Mouse (Mus musculus) thymus, postnatal 0 days (tissue): ENCODE results near the gene Chrdl1. TPM values are rescaled to one million over a fixed set of nuclear protein-coding genes. Genes with fewer than 3 reads are reported as not detected.

ENCODE experiments used
- DNase-seq: peaks from one replicate; pipeline ENCODE4 v3.0.0-alpha.2; 2015; ENCODE audit warnings: low spot score
- polyA plus RNA-seq: library from polyadenylated mRNA; unstranded; fragments of >200 nt; fragmentation: Nextera tagmentation; extraction: Ambion mirVana; gene quantifications from 2 replicates; pipeline ENCODE4 v1.2.1, GENCODE M21; 2015

Gene Chrdl1
- polyA plus RNA-seq = 0.46 and 0.64 TPM in 2 replicates

- no peak for DNase-seq
Observed at GRCm38 (mm10) chrX:143393791-143394369, at the start of gene Chrdl1. Gene Chrdl1 (minus strand): TSS chrX:143394262.

DNA sequence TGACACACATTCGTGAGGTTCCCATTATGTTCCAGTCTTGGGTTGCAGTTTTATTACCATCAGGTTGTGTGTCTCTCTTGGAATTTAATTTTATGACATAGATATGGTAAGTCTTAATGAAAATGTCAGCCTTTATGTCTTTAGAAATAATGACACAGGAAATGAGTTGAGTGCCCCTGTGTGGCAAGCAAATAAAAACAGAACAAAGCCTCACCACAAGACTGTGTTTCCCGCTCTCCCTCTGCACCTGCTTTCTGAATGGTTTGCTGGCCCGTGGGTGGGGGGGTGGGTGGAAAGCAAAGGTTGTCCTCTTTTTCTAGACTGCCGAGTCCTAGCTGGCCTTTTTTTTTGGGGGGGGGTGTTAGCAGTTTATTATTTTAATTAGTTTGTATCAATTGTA lies 48.6 kb upstream of the Chrdl1 start:
- no peak for DNase-seq

DNA sequence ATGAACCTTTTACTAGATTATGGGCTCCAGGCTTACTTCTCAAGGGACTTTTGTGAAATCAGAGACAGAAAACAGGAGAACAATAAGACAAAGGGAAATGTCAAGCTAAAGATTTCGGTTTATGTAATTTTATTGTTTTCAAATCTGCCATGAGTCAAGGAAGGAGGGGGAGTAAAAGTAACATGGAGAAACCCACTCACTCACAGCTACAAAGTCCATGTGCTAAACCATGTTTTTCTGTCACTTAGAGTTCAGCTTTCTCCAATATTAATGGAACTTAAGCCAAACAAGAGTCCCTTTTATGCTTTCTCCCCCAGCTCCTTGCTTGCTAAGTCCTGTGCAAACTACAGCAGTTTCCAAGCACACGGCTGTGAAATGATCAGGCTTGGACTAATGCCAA lies 10.5 kb upstream of the Chrdl1 start:
- DNase-seq = no peak

GRCm38 (mm10) chrX:143366256-143366959 lies 27.7 kb downstream of the Chrdl1 start:
- DNase-seq = no peak

- no peak for DNase-seq
Observed at GRCm38 (mm10) chrX:143347227-143347626, 46.8 kb downstream of the Chrdl1 start.

DNA sequence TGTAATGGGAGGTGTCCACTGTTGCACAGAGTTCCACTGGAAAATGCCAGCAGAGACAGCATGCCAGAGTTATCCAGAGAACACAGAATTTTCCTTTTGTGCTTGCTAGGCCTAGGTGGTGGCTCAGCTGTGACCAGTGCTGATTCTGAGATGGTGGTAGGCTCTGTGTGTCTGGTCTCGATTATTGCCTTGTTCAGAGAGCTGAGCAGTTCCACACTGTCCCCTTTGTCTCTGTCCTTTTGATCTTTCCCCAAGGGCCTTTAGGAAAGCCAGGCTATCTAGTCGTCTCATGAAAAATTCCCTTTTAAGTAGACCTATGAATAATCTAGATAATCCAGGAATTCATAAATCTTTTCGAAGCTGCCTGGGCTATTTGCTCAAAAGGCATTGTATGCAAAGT lies 47.3 kb downstream of the Chrdl1 start:
- DNase-seq = no peak

DNA sequence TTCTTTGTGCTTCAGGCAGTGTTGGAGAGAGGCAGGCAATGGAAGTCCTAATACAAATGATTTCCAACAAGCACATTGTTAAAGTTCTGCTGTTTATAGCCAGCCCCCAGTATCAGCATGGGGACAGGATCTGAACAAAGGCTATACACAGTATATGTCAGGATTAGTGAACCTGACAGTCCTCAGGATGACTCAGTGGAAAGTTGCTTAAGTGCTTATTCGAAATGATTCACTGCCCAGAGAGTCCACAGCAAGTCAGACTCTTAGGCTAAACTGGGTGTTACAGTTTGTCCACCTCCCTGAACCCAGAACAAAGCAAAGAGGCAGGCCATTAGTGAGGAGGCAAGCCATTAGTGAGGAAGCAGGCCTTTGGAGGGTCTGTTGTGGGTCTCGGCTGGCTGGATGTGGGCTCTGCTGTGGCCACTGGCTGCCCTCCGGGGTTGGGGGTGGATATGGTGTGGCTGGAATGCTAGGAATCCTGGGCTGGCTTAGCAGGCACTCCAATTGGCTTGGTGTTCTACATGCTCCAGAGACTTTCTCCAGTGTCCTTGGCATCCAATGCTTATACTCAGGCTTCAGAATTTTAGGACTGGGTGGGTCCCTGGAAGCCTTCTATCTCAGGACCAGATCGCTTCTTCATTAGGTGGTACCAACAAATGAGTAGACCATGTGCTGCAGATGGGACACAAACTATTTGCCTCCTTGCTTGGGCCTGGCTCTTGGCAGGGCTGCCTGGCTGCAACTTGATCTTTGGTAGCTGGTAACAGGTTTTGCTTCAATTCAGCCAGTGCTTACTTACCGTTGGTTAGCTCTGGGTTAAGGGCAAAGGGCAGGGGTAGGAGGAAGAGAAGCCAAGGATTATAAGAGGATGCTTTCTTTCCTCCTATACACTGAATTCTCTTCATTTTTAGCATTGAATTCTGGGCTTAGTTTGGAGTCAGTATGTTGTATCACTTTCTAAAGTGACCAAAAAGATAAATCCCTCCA lies 49.3 kb downstream of the Chrdl1 start:
- DNase-seq = no peak

- DNase-seq = no peak
Observed at GRCm38 (mm10) chrX:143338156-143338555, 55.9 kb downstream of the Chrdl1 start.

- DNase-seq = no peak
Observed at GRCm38 (mm10) chrX:143337561-143337960, 56.5 kb downstream of the Chrdl1 start.

DNA sequence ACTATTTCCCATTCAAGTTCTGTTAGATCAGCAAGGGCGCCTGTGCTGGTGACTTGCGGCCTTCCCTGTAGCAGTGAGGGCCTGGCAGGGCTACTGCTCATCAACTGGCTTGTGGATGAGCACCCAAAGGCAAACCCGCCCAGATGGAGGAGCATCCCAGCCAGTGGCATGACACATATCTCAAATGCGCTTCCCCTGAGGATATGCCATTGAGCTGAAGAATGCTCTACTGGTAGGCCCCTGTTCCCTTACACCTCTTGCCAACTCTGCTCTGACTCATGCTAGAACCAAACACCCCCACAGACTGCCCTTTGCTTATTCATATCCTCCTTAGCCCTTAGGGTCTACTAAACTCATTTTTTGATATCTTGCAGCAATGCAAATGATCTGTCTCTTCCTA lies 57.4 kb downstream of the Chrdl1 start:
- DNase-seq = no peak

- no peak for DNase-seq
Observed at GRCm38 (mm10) chrX:143335846-143336245, 58.2 kb downstream of the Chrdl1 start.

DNA sequence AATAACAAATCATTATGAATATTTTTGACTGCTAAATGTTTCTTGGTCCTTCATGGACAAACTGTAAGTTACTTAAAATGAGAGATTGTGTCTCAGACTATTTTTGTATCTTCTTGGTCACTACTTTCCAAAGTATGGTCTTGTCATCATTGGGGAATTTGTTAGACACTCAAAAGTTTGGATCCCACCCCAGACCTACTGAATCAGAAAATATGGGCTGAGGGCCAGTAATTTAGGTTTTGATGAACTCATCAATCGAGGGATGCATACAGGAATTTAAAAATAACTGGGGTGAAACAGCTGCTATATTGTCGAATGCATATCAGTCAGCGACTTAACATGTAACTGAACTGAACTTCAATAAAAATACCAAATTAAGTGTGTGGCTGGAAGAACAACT lies 80.9 kb downstream of the Chrdl1 start:
- DNase-seq = no peak

GRCm38 (mm10) chrX:143294726-143295125 lies 99.3 kb downstream of the Chrdl1 start:
- no peak for DNase-seq

GRCm38 (mm10) chrX:143275202-143275601 lies 118.9 kb downstream of the Chrdl1 start:
- no peak for DNase-seq

DNA sequence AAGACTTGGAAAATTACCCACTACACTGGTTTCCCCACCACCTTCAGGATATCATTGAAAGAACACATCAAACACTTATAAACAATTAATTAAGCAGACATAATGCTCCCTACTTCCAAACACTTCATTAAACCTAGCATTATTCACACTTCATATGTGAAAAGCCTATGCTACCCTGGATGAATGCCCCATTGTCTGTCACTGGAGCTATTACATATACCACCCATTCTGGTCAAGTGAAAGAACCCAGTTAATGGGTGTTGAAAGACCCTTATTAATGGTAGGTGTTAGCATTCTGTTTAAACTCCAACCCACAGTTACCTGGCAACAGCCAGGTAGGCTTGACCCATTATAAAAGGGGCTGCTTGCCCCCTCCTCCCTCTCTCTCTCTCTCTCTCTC lies 143.4 kb downstream of the Chrdl1 start:
- no peak for DNase-seq

Other genes starting within 250 kb of the Chrdl1 start
- gene Pak3, start 124.3 kb upstream of the Chrdl1 start, polyA plus RNA-seq = 3.9 and 4.1 TPM in 2 replicates